Mouse (Mus musculus): ENCODE results near the gene Fam71a. TPM values are rescaled to one million over a fixed set of nuclear protein-coding genes. Genes with fewer than 3 reads are reported as not detected.

The Fam71a gene
- polyA plus RNA-seq, 1 experiment from 2014 or later = not detected

Other genes with a start within 250 kb of the Fam71a start
- gene Angel2, start 239.7 kb downstream of the Fam71a start, polyA plus RNA-seq (2016; fragmentation: Nextera tagmentation; extraction: Ambion mirVana) = 21.4 and 23.6 TPM in 2 replicates
- gene Vash2, start 185.5 kb downstream of the Fam71a start, polyA plus RNA-seq (2016; fragmentation: Nextera tagmentation; extraction: Ambion mirVana) = 3.9 and 4.0 TPM in 2 replicates
- gene Flvcr1, start 138.7 kb downstream of the Fam71a start, polyA plus RNA-seq (2016; fragmentation: Nextera tagmentation; extraction: Ambion mirVana) = 7.5 and 7.6 TPM in 2 replicates
- gene Spata45, start 128.2 kb downstream of the Fam71a start, polyA plus RNA-seq (2016; fragmentation: Nextera tagmentation; extraction: Ambion mirVana) = not detected in 2 replicates
- gene Tatdn3, start 101.9 kb downstream of the Fam71a start, polyA plus RNA-seq (2016; fragmentation: Nextera tagmentation; extraction: Ambion mirVana) = 8.9 and 9.8 TPM in 2 replicates
- gene Nsl1, start 101.8 kb downstream of the Fam71a start, polyA plus RNA-seq (2016; fragmentation: Nextera tagmentation; extraction: Ambion mirVana) = 22.0 and 24.2 TPM in 2 replicates
- gene Batf3, start 67.0 kb downstream of the Fam71a start, polyA plus RNA-seq (2016; fragmentation: Nextera tagmentation; extraction: Ambion mirVana) = 2.6 and 3.7 TPM in 2 replicates
- gene Atf3, start 53.2 kb upstream of the Fam71a start, polyA plus RNA-seq (2016; fragmentation: Nextera tagmentation; extraction: Ambion mirVana) = 2.3 and 2.4 TPM in 2 replicates
- 37.1 and 39.7 TPM in 2 replicates for gene Nenf, start 153.4 kb upstream of the Fam71a start, polyA plus RNA-seq (2016; fragmentation: Nextera tagmentation; extraction: Ambion mirVana)
- 9.8 and 10.5 TPM in 2 replicates for gene Tmem206, start 161.1 kb upstream of the Fam71a start, polyA plus RNA-seq (2016; fragmentation: Nextera tagmentation; extraction: Ambion mirVana)
- gene Ppp2r5a, start 238.5 kb upstream of the Fam71a start, polyA plus RNA-seq (2016; fragmentation: Nextera tagmentation; extraction: Ambion mirVana) = 33.1 and 33.9 TPM in 2 replicates

Data from liver, embryonic 12.5 days (tissue).